In the genomic region with DNA sequence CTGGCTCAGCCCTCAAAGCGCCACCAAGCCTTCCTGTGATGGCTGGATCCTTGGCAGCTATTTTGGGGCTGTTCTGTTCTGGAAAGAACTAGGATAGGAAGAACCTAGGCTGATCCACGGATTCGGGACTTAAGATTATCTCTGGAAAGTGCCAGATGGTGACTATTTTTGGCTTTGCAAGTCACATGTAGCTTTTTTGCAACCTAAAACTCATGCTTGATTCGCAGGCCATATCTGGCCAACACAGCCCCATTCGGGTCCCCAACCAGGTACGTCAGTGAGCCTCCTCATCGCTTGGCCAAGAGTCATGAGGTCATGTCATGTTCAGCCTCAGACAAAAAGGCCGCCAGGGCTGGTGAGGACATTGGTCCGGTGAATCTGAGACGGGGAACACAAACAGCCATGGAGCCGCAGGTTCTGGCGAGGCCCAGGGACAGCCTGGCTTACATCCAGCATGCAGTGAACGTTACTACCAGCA, we compare ENCODE assay signal across 15 mouse cellular contexts.
A peak's percentile ranks its signal among the peaks of the same experiment; 100 is the strongest.
DNase-seq lines count a peak whose midpoint lies in the region; ATAC-seq and TF ChIP-seq lines count a peak whose summit lies in the region.
"Had no signal": no experiment of that assay in that cellular context is flagged by ENCODE, and none has a peak within 500 bp of the region (broad histone marks: within the 10 kb centered on the region; RNA-seq: fewer than 3 reads in every experiment).

No protein-coding gene starts in this region.

- H3K4me1 ChIP-seq in forebrain, postnatal 0 days (ENCODE audit: insufficient read depth), result peaks cover 16% of the 10 kb centered on the region
- H3K4me1 ChIP-seq in forebrain, embryonic 14.5 days (ENCODE audit: control insufficient read depth, insufficient read depth, low read length), result peaks cover 2% of the 10 kb centered on the region
- H3K4me1 ChIP-seq in liver, adult 2 months (ENCODE audit: control insufficient read depth, insufficient read depth, low read length), result peaks cover 63% of the 10 kb centered on the region
- peaks cover 47% of the 10 kb centered on the region for H3K4me1 ChIP-seq in liver, embryonic 12.5 days
- H3K4me1 ChIP-seq in stomach, postnatal 0 days (replicated peaks; ENCODE audit: control insufficient read depth, insufficient read depth), result peaks cover 5% of the 10 kb centered on the region; the same call in 1 of the 2 replicates

- H3K9ac ChIP-seq in forebrain, postnatal 0 days, result no peak overlapping the region
- no peak overlapping the region for H3K9ac ChIP-seq in forebrain, embryonic 14.5 days (ENCODE audit: low read length)
- H3K9ac ChIP-seq in liver, adult 2 months (ENCODE audit: low read depth, low read length), result peak overlapping the region; percentile 29
- H3K9ac ChIP-seq in liver, embryonic 12.5 days, result no peak overlapping the region
- H3K9ac ChIP-seq in stomach, postnatal 0 days (ENCODE audit: low read length), result no peak overlapping the region
- H3K9ac ChIP-seq: neural tube, embryonic 12.5 days had no signal

- WGBS in forebrain, postnatal 0 days, result 60% methylated on average over 13 of the region's 13 CpGs
- WGBS in forebrain, embryonic 14.5 days, result 74% methylated on average over 13 of the region's 13 CpGs
- WGBS in liver, adult 2 months, result 20% methylated on average over 13 of the region's 13 CpGs
- WGBS in liver, embryonic 12.5 days (ENCODE audit: insufficient replicate concordance), result 67% methylated on average over 13 of the region's 13 CpGs
- 61% methylated on average over 13 of the region's 13 CpGs for WGBS in stomach, postnatal 0 days

- no peaks in the 10 kb centered on the region for H3K27me3 ChIP-seq in forebrain, postnatal 0 days (ENCODE audit: insufficient read depth, low read length)
- H3K27me3 ChIP-seq in forebrain, embryonic 14.5 days (replicated peaks; ENCODE audit: control insufficient read depth, insufficient read depth, low read length), result no peaks in the 10 kb centered on the region
- H3K27me3 ChIP-seq in liver, adult 2 months (ENCODE audit: control insufficient read depth, insufficient read depth, low read length), result no peaks in the 10 kb centered on the region
- H3K27me3 ChIP-seq in liver, embryonic 12.5 days (replicated peaks), result no peaks in the 10 kb centered on the region
- no peaks in the 10 kb centered on the region for H3K27me3 ChIP-seq in stomach, postnatal 0 days (ENCODE audit: control insufficient read depth, insufficient read depth, low read length)
- H3K27me3 ChIP-seq: neural tube, embryonic 12.5 days had no signal

- peak; percentile 45 for DNase-seq in forebrain, postnatal 0 days
- DNase-seq in forebrain, embryonic 14.5 days (ENCODE audit: low spot score), result no peak
- peak; percentile 91 for DNase-seq in liver, adult 2 months (ENCODE audit: extremely low read depth, low read depth, low spot score)
- DNase-seq in left cerebral cortex, postnatal 36 days (ENCODE audit: low spot score in 2 of 2), result peak; percentile 61 to 67
- DNase-seq in stomach, postnatal 0 days (ENCODE audit: low spot score), result no peak
- DNase-seq in kidney, adult 11 months, result no peak
- no peak for DNase-seq in urinary bladder, postnatal 25 days (ENCODE audit: low spot score)
- DNase-seq: cerebellum, adult 9-10 months; heart, postnatal 10 days; kidney, postnatal 25 days; lung, postnatal 10 days had no signal

- TF ChIP-seq EP300 in stomach, postnatal 0 days (optimal IDR thresholded peaks at IDR 0.05), result no peak

- no peak for ATAC-seq in forebrain, postnatal 0 days
- ATAC-seq in forebrain, embryonic 14.5 days, result no peak
- ATAC-seq in liver, embryonic 12.5 days, result no peak
- no peak for ATAC-seq in stomach, postnatal 0 days (ENCODE audit: low FRiP score, low TSS enrichment)
- ATAC-seq: inflammation-experienced regulatory T-cells, adult 6 months had no signal

- no peak overlapping the region for H3K4me2 ChIP-seq in forebrain, postnatal 0 days (ENCODE audit: low read depth)
- no peak overlapping the region for H3K4me2 ChIP-seq in forebrain, embryonic 14.5 days (ENCODE audit: low read length)
- H3K4me2 ChIP-seq in liver, embryonic 12.5 days, result no peak overlapping the region
- no peak overlapping the region for H3K4me2 ChIP-seq in stomach, postnatal 0 days (replicated peaks; ENCODE audit: low read depth)
- H3K4me2 ChIP-seq: midbrain, embryonic 11.5 days; neural tube, embryonic 12.5 days had no signal

- H3K79me2 ChIP-seq in liver, adult 2 months (ENCODE audit: control insufficient read depth, insufficient read depth, low read length), result peaks cover 13% of the 10 kb centered on the region

- intact Hi-C loops in left cerebral cortex, postnatal 36 days (cut with DNase I), result no loop called here

- H3K36me3 ChIP-seq in forebrain, postnatal 0 days (ENCODE audit: insufficient read depth), result no peaks in the 10 kb centered on the region
- H3K36me3 ChIP-seq in forebrain, embryonic 14.5 days (ENCODE audit: control insufficient read depth, insufficient read depth, low read length), result no peaks in the 10 kb centered on the region
- no peaks in the 10 kb centered on the region for H3K36me3 ChIP-seq in liver, adult 2 months (ENCODE audit: control insufficient read depth, insufficient read depth, low read length)
- H3K36me3 ChIP-seq in liver, embryonic 12.5 days, result no peaks in the 10 kb centered on the region
- no peaks in the 10 kb centered on the region for H3K36me3 ChIP-seq in stomach, postnatal 0 days (ENCODE audit: control insufficient read depth, insufficient read depth, low read length)
- H3K36me3 ChIP-seq: neural tube, embryonic 12.5 days had no signal

- TF ChIP-seq CTCF in forebrain, postnatal 0 days (IDR thresholded peaks at IDR 0.05; ENCODE audit: low read depth), result no peak
- TF ChIP-seq CTCF in liver, adult 2 months (IDR thresholded peaks at IDR 0.05; ENCODE audit: low read depth, low read length), result no peak
- TF ChIP-seq CTCF in stomach, postnatal 0 days (IDR thresholded peaks at IDR 0.05; ENCODE audit: low read depth), result no peak

- TF ChIP-seq POLR2A in liver, adult 2 months (IDR thresholded peaks at IDR 0.05; ENCODE audit: extremely low read depth, insufficient read depth, low read length), result no peak

- no peak overlapping the region for H3K4me3 ChIP-seq in forebrain, postnatal 0 days (ENCODE audit: low read depth, low read length)
- no peak overlapping the region for H3K4me3 ChIP-seq in forebrain, embryonic 14.5 days (ENCODE audit: low read depth, low read length)
- no peak overlapping the region for H3K4me3 ChIP-seq in liver, adult 2 months (ENCODE audit: insufficient read depth, low read depth, low read length)
- H3K4me3 ChIP-seq in liver, embryonic 12.5 days, result no peak overlapping the region
- no peak overlapping the region for H3K4me3 ChIP-seq in stomach, postnatal 0 days (ENCODE audit: low read depth, low read length)
- H3K4me3 ChIP-seq: neural tube, embryonic 12.5 days had no signal

- no peaks in the 10 kb centered on the region for H3K9me3 ChIP-seq in forebrain, postnatal 0 days (ENCODE audit: low read length)
- H3K9me3 ChIP-seq in forebrain, embryonic 14.5 days (replicated peaks; ENCODE audit: control insufficient read depth, low read length), result no peaks in the 10 kb centered on the region
- no peaks in the 10 kb centered on the region for H3K9me3 ChIP-seq in liver, embryonic 12.5 days (replicated peaks)
- H3K9me3 ChIP-seq in stomach, postnatal 0 days (ENCODE audit: control insufficient read depth, low read length), result no peaks in the 10 kb centered on the region
- H3K9me3 ChIP-seq: neural tube, embryonic 12.5 days had no signal

- H3K27ac ChIP-seq in forebrain, postnatal 0 days (ENCODE audit: low read depth, low read length), result peak overlapping the region; percentile 69
- no peak overlapping the region for H3K27ac ChIP-seq in forebrain, embryonic 14.5 days (ENCODE audit: low read depth, low read length)
- peak overlapping the region; percentile 79 for H3K27ac ChIP-seq in liver, adult 2 months (replicated peaks; ENCODE audit: insufficient read depth, low read depth, low read length)
- no peak overlapping the region for H3K27ac ChIP-seq in liver, embryonic 12.5 days
- H3K27ac ChIP-seq in stomach, postnatal 0 days (replicated peaks), result peak overlapping the region; percentile 49; the same call in 1 of the 2 replicates
- H3K27ac ChIP-seq: neural tube, embryonic 12.5 days had no signal

Comparison
In these comparisons a context has a peak if more than half of its experiments do, and no peak if none do; other contexts are left out.
1. DNase-seq: peak in forebrain, postnatal 0 days (single experiment), liver, adult 2 months (single experiment) and left cerebral cortex, postnatal 36 days (2 of 2); none in forebrain, embryonic 14.5 days (single experiment), stomach, postnatal 0 days (single experiment), kidney, adult 11 months (single experiment) and urinary bladder, postnatal 25 days (single experiment).
2. H3K27ac ChIP-seq: peak in forebrain, postnatal 0 days (single experiment), liver, adult 2 months (single experiment) and stomach, postnatal 0 days (single experiment); none in forebrain, embryonic 14.5 days (single experiment) and liver, embryonic 12.5 days (single experiment).